Mouse (Mus musculus): ENCODE data around the gene Tesk2. TPM values are rescaled to one million over a fixed set of nuclear protein-coding genes. Genes with fewer than 3 reads are reported as not detected.
A peak's percentile ranks its signal among the peaks of the same experiment; 100 is the strongest.

Gene Tesk2
- polyA plus RNA-seq, 1 experiment from 2014 or later, result 4.3 TPM

GRCm38 (mm10) chr4:116807197-116808129 is 86.7 kb downstream of the Tesk2 start, which contains the start of the genes Toe1 and Mutyh:
Gene Toe1 (minus strand): TSS chr4:116807640.
Gene Mutyh (plus strand): TSS chr4:116807723.
- H3K9ac ChIP-seq (replicated peaks), result peak within 1 kb of the TSS; percentile 78
- H3K4me2 ChIP-seq (replicated peaks), result peak within 1 kb of the TSS; percentile 70
- peaks cover 16% of the 10 kb centered on the region for H3K4me1 ChIP-seq
- WGBS, result under 1% methylated on average over 58 of the region's 58 CpGs
- no peaks in the 10 kb centered on the region for H3K27me3 ChIP-seq
- ATAC-seq (replicated peaks), result peak; percentile 98
- H3K27ac ChIP-seq (replicated peaks), result peak within 1 kb of the TSS; percentile 95
- H3K4me3 ChIP-seq, result peak within 1 kb of the TSS; percentile 85
- no peaks in the 10 kb centered on the region for H3K9me3 ChIP-seq
- peaks cover 26% of the 10 kb centered on the region for H3K36me3 ChIP-seq

- no peaks in the 10 kb centered on the region for H3K9me3 ChIP-seq
- ATAC-seq (replicated peaks), result no peak
- no peak overlapping the region for H3K4me3 ChIP-seq
- 0 out of 2 replicates have a peak, but pooled peaks cover 3% of the 10 kb centered on the region for H3K36me3 ChIP-seq
- H3K9ac ChIP-seq (replicated peaks), result no peak overlapping the region
- no peaks in the 10 kb centered on the region for H3K27me3 ChIP-seq
- H3K27ac ChIP-seq (replicated peaks), result no peak overlapping the region
- H3K4me2 ChIP-seq (replicated peaks), result no peak overlapping the region
- WGBS, result 79% methylated on average over 3 of the region's 3 CpGs
- peaks cover 15% of the 10 kb centered on the region for H3K4me1 ChIP-seq
These were observed 90.3 kb downstream of the Tesk2 start for GRCm38 (mm10) chr4:116811012-116811411.

GRCm38 (mm10) chr4:116815276-116815675 is 94.5 kb downstream of the Tesk2 start:
- ATAC-seq (replicated peaks), result no peak
- 92% methylated on average over 5 of the region's 5 CpGs for WGBS

DNA sequence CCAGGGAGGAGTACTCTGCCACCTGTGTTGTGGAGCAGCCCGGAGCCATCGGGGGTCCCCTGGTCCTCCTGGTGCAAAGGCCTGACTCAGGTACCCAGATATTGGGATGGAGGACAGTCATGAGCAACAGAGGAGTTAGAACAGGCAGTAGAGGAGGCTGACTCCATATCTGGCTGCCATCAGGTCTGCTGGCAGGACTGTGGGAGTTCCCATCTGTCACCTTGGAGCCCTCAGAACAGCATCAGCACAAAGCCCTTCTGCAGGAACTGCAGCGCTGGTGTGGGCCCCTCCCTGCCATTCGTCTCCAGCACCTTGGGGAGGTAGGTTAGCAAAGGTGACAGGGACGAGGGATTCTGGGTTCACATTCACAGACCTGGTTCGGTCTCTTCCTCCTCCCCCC is 96.7 kb downstream of the Tesk2 start:
- Histone ChIP-seq H3K9me3 (no peaks in the 10 kb centered on the region), H3K27me3 (peaks cover 14% of the 10 kb centered on the region; the same call in 1 of the 2 replicates), H3K9ac (replicated peaks) (no peak overlapping the region), H3K4me1 (peaks cover 12% of the 10 kb centered on the region), H3K4me2 (replicated peaks) (no peak overlapping the region), H3K27ac (replicated peaks) (no peak overlapping the region), H3K36me3 (0 out of 2 replicates have a peak, but pooled peaks cover 3% of the 10 kb centered on the region), H3K4me3 (no peak overlapping the region)
- no peak for ATAC-seq (replicated peaks)
- 91% methylated on average over 6 of the region's 6 CpGs for WGBS

More at GRCm38 (mm10) chr4:116815276-116815675, 94.5 kb downstream of the Tesk2 start:
- Histone ChIP-seq H3K9me3 (no peaks in the 10 kb centered on the region), H3K27me3 (peaks cover under 1% of the 10 kb centered on the region; the same call in 1 of the 2 replicates), H3K36me3 (0 out of 2 replicates have a peak, but pooled peaks cover 3% of the 10 kb centered on the region), H3K4me2 (replicated peaks) (no peak overlapping the region), H3K4me1 (no peaks in the 10 kb centered on the region), H3K9ac (replicated peaks) (no peak overlapping the region), H3K27ac (replicated peaks) (no peak overlapping the region), H3K4me3 (no peak overlapping the region)

- H3K27me3 ChIP-seq, result peaks cover 14% of the 10 kb centered on the region; the same call in 1 of the 2 replicates
- H3K4me1 ChIP-seq, result peaks cover 24% of the 10 kb centered on the region
- H3K9ac ChIP-seq (replicated peaks), result peak overlapping the region; percentile 39
- peak; percentile 2; the same call in 1 of the 2 replicates for ATAC-seq (replicated peaks)
- 23% methylated on average over 32 of the region's 32 CpGs for WGBS
- peak overlapping the region; percentile 39 for H3K4me3 ChIP-seq
- peak overlapping the region; percentile 85 for H3K4me2 ChIP-seq (replicated peaks)
- no peaks in the 10 kb centered on the region for H3K9me3 ChIP-seq
- 0 out of 2 replicates have a peak, but pooled peaks cover 3% of the 10 kb centered on the region for H3K36me3 ChIP-seq
- no peak overlapping the region for H3K27ac ChIP-seq (replicated peaks)
These were observed 99.5 kb downstream of the Tesk2 start for GRCm38 (mm10) chr4:116819968-116820901.

GRCm38 (mm10) chr4:116820902-116821693 is 100.3 kb downstream of the Tesk2 start:
- WGBS, result under 1% methylated on average over 51 of the region's 51 CpGs
- peaks cover 14% of the 10 kb centered on the region; the same call in 1 of the 2 replicates for H3K27me3 ChIP-seq

GRCm38 (mm10) chr4:116821694-116822016 is 100.9 kb downstream of the Tesk2 start, which contains the start of gene Hpdl:
Gene Hpdl (minus strand): TSS chr4:116821707.
- Histone ChIP-seq H3K27ac (replicated peaks) (no peak within 1 kb of the TSS), H3K27me3 (peaks cover 14% of the 10 kb centered on the region; the same call in 1 of the 2 replicates), H3K4me1 (peaks cover 27% of the 10 kb centered on the region), H3K4me3 (peak within 1 kb of the TSS; percentile 39), H3K4me2 (replicated peaks) (peak within 1 kb of the TSS; percentile 85), H3K36me3 (no peaks in the 10 kb centered on the region), H3K9ac (replicated peaks) (peak within 1 kb of the TSS; percentile 39), H3K9me3 (no peaks in the 10 kb centered on the region)
- no peak for ATAC-seq (replicated peaks)
- 15% methylated on average over 9 of the region's 9 CpGs for WGBS

More at GRCm38 (mm10) chr4:116820902-116821693, 100.3 kb downstream of the Tesk2 start:
- Histone ChIP-seq H3K4me1 (peaks cover 27% of the 10 kb centered on the region), H3K9ac (replicated peaks) (peak overlapping the region; percentile 39), H3K4me2 (replicated peaks) (peak overlapping the region; percentile 85), H3K27ac (replicated peaks) (no peak overlapping the region), H3K4me3 (peak overlapping the region; percentile 39), H3K36me3 (no peaks in the 10 kb centered on the region), H3K9me3 (no peaks in the 10 kb centered on the region)
- ATAC-seq (replicated peaks), result peak; percentile 66

DNA sequence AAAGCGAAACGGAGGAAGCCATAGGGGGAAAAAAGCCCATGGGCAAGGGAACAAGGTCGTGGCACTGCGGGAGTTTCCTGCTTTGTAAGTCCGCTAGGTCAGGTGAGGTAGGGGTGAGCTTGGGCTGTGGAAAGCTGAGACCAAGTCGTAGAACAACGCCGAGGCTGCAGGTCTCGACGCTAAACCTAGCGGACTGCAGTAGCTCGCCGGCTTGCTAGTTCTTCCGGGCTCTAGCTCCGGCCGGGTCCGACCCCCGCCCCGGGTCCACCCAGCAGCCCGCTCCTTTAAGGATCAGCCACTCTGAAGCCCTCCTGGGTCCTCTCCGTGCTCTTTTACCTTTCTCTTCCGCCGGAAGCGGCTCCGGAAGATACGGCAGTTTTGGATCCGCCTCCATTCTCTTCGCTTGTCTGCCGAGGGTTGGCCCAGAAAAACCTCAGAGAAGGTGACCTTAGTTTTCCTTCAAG is 103.8 kb downstream of the Tesk2 start:
- H3K27ac ChIP-seq (replicated peaks), result peak overlapping the region; percentile 74
- peak; percentile 44 for ATAC-seq (replicated peaks)

DNA sequence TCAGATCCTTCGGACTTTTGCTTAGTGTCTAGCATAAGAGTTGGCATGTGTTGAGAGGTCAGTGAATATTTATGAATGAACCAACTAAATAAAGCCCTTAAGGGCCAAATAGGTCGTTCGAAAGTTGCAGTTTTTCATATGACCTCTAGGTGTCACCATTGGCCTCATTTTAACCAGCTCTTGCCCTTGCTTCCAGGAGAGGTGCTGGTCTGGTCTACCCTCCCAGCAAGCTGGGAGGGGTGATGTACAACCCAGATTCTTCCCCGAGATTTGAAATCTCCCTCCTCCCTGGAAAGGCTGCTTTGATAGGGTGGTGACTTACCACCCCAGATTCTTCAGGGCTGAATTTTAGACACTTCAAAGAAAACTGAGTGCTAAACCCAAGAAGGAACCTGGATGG is 107.1 kb downstream of the Tesk2 start:
- Histone ChIP-seq H3K9me3 (no peaks in the 10 kb centered on the region), H3K4me2 (replicated peaks) (no peak overlapping the region), H3K9ac (replicated peaks) (no peak overlapping the region), H3K36me3 (no peaks in the 10 kb centered on the region), H3K4me1 (peaks cover 29% of the 10 kb centered on the region), H3K4me3 (no peak overlapping the region), H3K27me3 (no peaks in the 10 kb centered on the region), H3K27ac (replicated peaks) (no peak overlapping the region)
- 2% methylated on average over 4 of the region's 4 CpGs for WGBS
- no peak for ATAC-seq (replicated peaks)

More for the DNA sequence above, 103.8 kb downstream of the Tesk2 start:
- Histone ChIP-seq H3K4me2 (replicated peaks) (peak overlapping the region; percentile 72), H3K27me3 (peaks cover 14% of the 10 kb centered on the region; the same call in 1 of the 2 replicates), H3K4me3 (peak overlapping the region; percentile 60), H3K36me3 (no peaks in the 10 kb centered on the region), H3K9ac (replicated peaks) (peak overlapping the region; percentile 76), H3K4me1 (peaks cover 32% of the 10 kb centered on the region), H3K9me3 (no peaks in the 10 kb centered on the region)
- 2% methylated on average over 29 of the region's 29 CpGs for whole genome bisulfite sequencing

GRCm38 (mm10) chr4:116829364-116830069 is 108.8 kb downstream of the Tesk2 start:
- no peaks in the 10 kb centered on the region for H3K36me3 ChIP-seq
- no peaks in the 10 kb centered on the region for H3K9me3 ChIP-seq
- WGBS, result 28% methylated on average over 6 of the region's 6 CpGs
- H3K27me3 ChIP-seq, result no peaks in the 10 kb centered on the region
- peak overlapping the region; percentile 73 for H3K27ac ChIP-seq (replicated peaks)
- H3K9ac ChIP-seq (replicated peaks), result peak overlapping the region; percentile 14; the same call in 1 of the 2 replicates
- H3K4me3 ChIP-seq, result no peak overlapping the region
- H3K4me2 ChIP-seq (replicated peaks), result no peak overlapping the region
- H3K4me1 ChIP-seq, result peaks cover 21% of the 10 kb centered on the region
- peak; percentile 49 for ATAC-seq (replicated peaks)

Measured in forebrain, embryonic 15.5 days (tissue).